Mouse (Mus musculus): ENCODE results near the gene Ptgir. TPM values are rescaled to one million over a fixed set of nuclear protein-coding genes. Genes with fewer than 3 reads are reported as not detected.

The Ptgir gene
- polyA plus RNA-seq, 1 experiment from 2014 or later: 2.6 TPM

- Histone ChIP-seq H3K9ac (replicated peaks; ENCODE audit: low read length) (peak within 1 kb of the TSS; percentile 77), H3K4me2 (replicated peaks; ENCODE audit: low read depth, low read length) (peak within 1 kb of the TSS; percentile 91), H3K27ac (ENCODE audit: low read length) (peak within 1 kb of the TSS; percentile 93), H3K27me3 (ENCODE audit: insufficient read depth, low read length) (no peaks in the 10 kb centered on the region), H3K9me3 (ENCODE audit: low read length) (no peaks in the 10 kb centered on the region), H3K36me3 (ENCODE audit: insufficient read depth, low read length) (peaks cover 8% of the 10 kb centered on the region; the same call in 1 of the 2 replicates), H3K4me3 (ENCODE audit: low read length) (peak within 1 kb of the TSS; percentile 78), H3K4me1 (ENCODE audit: insufficient read depth, low read length) (peaks cover 17% of the 10 kb centered on the region)
- ATAC-seq (ENCODE audit: low FRiP score, low TSS enrichment): no peak
- 0% methylated on average over 1 of the region's 1 CpGs for WGBS
Observed at GRCm38 (mm10) chr7:16875310-16875325, 31.2 kb upstream of the Ptgir start, which contains the start of gene Dact3. Gene Dact3 (plus strand): TSS chr7:16875317.

GRCm38 (mm10) chr7:16875326-16875725, 31.0 kb upstream of the Ptgir start:
- ATAC-seq (ENCODE audit: low FRiP score, low TSS enrichment): no peak
- 0 out of 2 replicates have a peak, but pooled peaks cover 7% of the 10 kb centered on the region for H3K36me3 ChIP-seq (ENCODE audit: insufficient read depth, low read length)
- peak overlapping the region; percentile 91 for H3K4me2 ChIP-seq (replicated peaks; ENCODE audit: low read depth, low read length)
- peaks cover 19% of the 10 kb centered on the region for H3K4me1 ChIP-seq (ENCODE audit: insufficient read depth, low read length)
- H3K4me3 ChIP-seq (ENCODE audit: low read length): peak overlapping the region; percentile 78
- H3K9ac ChIP-seq (replicated peaks; ENCODE audit: low read length): peak overlapping the region; percentile 77
- peak overlapping the region; percentile 64 for H3K27ac ChIP-seq (ENCODE audit: low read length)
- H3K27me3 ChIP-seq (ENCODE audit: insufficient read depth, low read length): no peaks in the 10 kb centered on the region
- H3K9me3 ChIP-seq (ENCODE audit: low read length): no peaks in the 10 kb centered on the region
- WGBS: under 1% methylated on average over 33 of the region's 42 CpGs

GRCm38 (mm10) chr7:16876006-16876405, 30.3 kb upstream of the Ptgir start:
- peak overlapping the region; percentile 64 for H3K27ac ChIP-seq (ENCODE audit: low read length)
- no peaks in the 10 kb centered on the region for H3K27me3 ChIP-seq (ENCODE audit: insufficient read depth, low read length)
- H3K4me2 ChIP-seq (replicated peaks; ENCODE audit: low read depth, low read length): peak overlapping the region; percentile 91
- peak overlapping the region; percentile 77 for H3K9ac ChIP-seq (replicated peaks; ENCODE audit: low read length)
- 0 out of 2 replicates have a peak, but pooled peaks cover 3% of the 10 kb centered on the region for H3K36me3 ChIP-seq (ENCODE audit: insufficient read depth, low read length)
- peak overlapping the region; percentile 78 for H3K4me3 ChIP-seq (ENCODE audit: low read length)
- H3K4me1 ChIP-seq (ENCODE audit: insufficient read depth, low read length): peaks cover 26% of the 10 kb centered on the region
- ATAC-seq (ENCODE audit: low FRiP score, low TSS enrichment): no peak
- 6% methylated on average over 11 of the region's 11 CpGs for WGBS
- no peaks in the 10 kb centered on the region for H3K9me3 ChIP-seq (ENCODE audit: low read length)

GRCm38 (mm10) chr7:16876608-16877007, 29.7 kb upstream of the Ptgir start:
- ATAC-seq (ENCODE audit: low FRiP score, low TSS enrichment): no peak; the same call in 1 of the 2 replicates
- peak overlapping the region; percentile 91 for H3K4me2 ChIP-seq (replicated peaks; ENCODE audit: low read depth, low read length)
- H3K9ac ChIP-seq (replicated peaks; ENCODE audit: low read length): peak overlapping the region; percentile 77
- 2% methylated on average over 12 of the region's 13 CpGs for WGBS
- H3K9me3 ChIP-seq (ENCODE audit: low read length): no peaks in the 10 kb centered on the region
- peak overlapping the region; percentile 78 for H3K4me3 ChIP-seq (ENCODE audit: low read length)
- H3K27ac ChIP-seq (ENCODE audit: low read length): peak overlapping the region; percentile 64
- H3K27me3 ChIP-seq (ENCODE audit: insufficient read depth, low read length): no peaks in the 10 kb centered on the region
- peaks cover 26% of the 10 kb centered on the region for H3K4me1 ChIP-seq (ENCODE audit: insufficient read depth, low read length)
- no peaks in the 10 kb centered on the region for H3K36me3 ChIP-seq (ENCODE audit: insufficient read depth, low read length)

GRCm38 (mm10) chr7:16877717-16878116, 28.6 kb upstream of the Ptgir start:
- Histone ChIP-seq H3K27ac (ENCODE audit: low read length) (no peak overlapping the region), H3K4me2 (replicated peaks; ENCODE audit: low read depth, low read length) (no peak overlapping the region), H3K4me3 (ENCODE audit: low read length) (no peak overlapping the region), H3K9ac (replicated peaks; ENCODE audit: low read length) (no peak overlapping the region), H3K27me3 (ENCODE audit: insufficient read depth, low read length) (no peaks in the 10 kb centered on the region), H3K36me3 (ENCODE audit: insufficient read depth, low read length) (no peaks in the 10 kb centered on the region), H3K4me1 (ENCODE audit: insufficient read depth, low read length) (peaks cover 26% of the 10 kb centered on the region), H3K9me3 (ENCODE audit: low read length) (no peaks in the 10 kb centered on the region)
- 81% methylated on average over 3 of the region's 3 CpGs for WGBS
- no peak for ATAC-seq (ENCODE audit: low FRiP score, low TSS enrichment)

GRCm38 (mm10) chr7:16879796-16880547, 26.3 kb upstream of the Ptgir start:
- Histone ChIP-seq H3K9ac (replicated peaks; ENCODE audit: low read length) (peak overlapping the region; percentile 39; the same call in 1 of the 2 replicates), H3K27me3 (ENCODE audit: insufficient read depth, low read length) (peaks cover 9% of the 10 kb centered on the region), H3K36me3 (ENCODE audit: insufficient read depth, low read length) (peaks cover 19% of the 10 kb centered on the region), H3K4me1 (ENCODE audit: insufficient read depth, low read length) (peaks cover 26% of the 10 kb centered on the region), H3K4me3 (ENCODE audit: low read length) (no peak overlapping the region), H3K9me3 (ENCODE audit: low read length) (peaks cover 4% of the 10 kb centered on the region; the same call in 1 of the 2 replicates), H3K27ac (ENCODE audit: low read length) (peak overlapping the region; percentile 69), H3K4me2 (replicated peaks; ENCODE audit: low read depth, low read length) (no peak overlapping the region)
- no peak for ATAC-seq (ENCODE audit: low FRiP score, low TSS enrichment)
- WGBS: 25% methylated on average over 9 of the region's 9 CpGs

GRCm38 (mm10) chr7:16880615-16881014, 25.7 kb upstream of the Ptgir start:
- Histone ChIP-seq H3K4me3 (ENCODE audit: low read length) (no peak overlapping the region), H3K9me3 (ENCODE audit: low read length) (peaks cover 10% of the 10 kb centered on the region), H3K36me3 (ENCODE audit: insufficient read depth, low read length) (peaks cover 25% of the 10 kb centered on the region), H3K27ac (ENCODE audit: low read length) (peak overlapping the region; percentile 69), H3K4me2 (replicated peaks; ENCODE audit: low read depth, low read length) (no peak overlapping the region), H3K4me1 (ENCODE audit: insufficient read depth, low read length) (peaks cover 24% of the 10 kb centered on the region), H3K9ac (replicated peaks; ENCODE audit: low read length) (peak overlapping the region; percentile 39; the same call in 1 of the 2 replicates), H3K27me3 (ENCODE audit: insufficient read depth, low read length) (peaks cover 15% of the 10 kb centered on the region)
- WGBS: 35% methylated on average over 5 of the region's 5 CpGs
- no peak for ATAC-seq (ENCODE audit: low FRiP score, low TSS enrichment)

- peaks cover 11% of the 10 kb centered on the region for H3K4me1 ChIP-seq (ENCODE audit: insufficient read depth, low read length)
- H3K36me3 ChIP-seq (ENCODE audit: insufficient read depth, low read length): peaks cover 34% of the 10 kb centered on the region
- no peak overlapping the region for H3K4me3 ChIP-seq (ENCODE audit: low read length)
- no peak overlapping the region for H3K9ac ChIP-seq (replicated peaks; ENCODE audit: low read length)
- peaks cover 19% of the 10 kb centered on the region for H3K9me3 ChIP-seq (ENCODE audit: low read length)
- H3K27me3 ChIP-seq (ENCODE audit: insufficient read depth, low read length): peaks cover 21% of the 10 kb centered on the region
- 89% methylated on average over 6 of the region's 6 CpGs for WGBS
- no peak overlapping the region for H3K4me2 ChIP-seq (replicated peaks; ENCODE audit: low read depth, low read length)
- no peak for ATAC-seq (ENCODE audit: low FRiP score, low TSS enrichment)
- H3K27ac ChIP-seq (ENCODE audit: low read length): no peak overlapping the region
Observed at GRCm38 (mm10) chr7:16883162-16883561, 23.1 kb upstream of the Ptgir start.

GRCm38 (mm10) chr7:16884334-16884733, 22.0 kb upstream of the Ptgir start:
- Histone ChIP-seq H3K36me3 (ENCODE audit: insufficient read depth, low read length) (peaks cover 34% of the 10 kb centered on the region), H3K27ac (ENCODE audit: low read length) (no peak overlapping the region), H3K9ac (replicated peaks; ENCODE audit: low read length) (no peak overlapping the region), H3K4me3 (ENCODE audit: low read length) (no peak overlapping the region), H3K9me3 (ENCODE audit: low read length) (peaks cover 19% of the 10 kb centered on the region), H3K27me3 (ENCODE audit: insufficient read depth, low read length) (peaks cover 21% of the 10 kb centered on the region), H3K4me2 (replicated peaks; ENCODE audit: low read depth, low read length) (no peak overlapping the region), H3K4me1 (ENCODE audit: insufficient read depth, low read length) (peaks cover 11% of the 10 kb centered on the region)
- ATAC-seq (ENCODE audit: low FRiP score, low TSS enrichment): no peak
- 70% methylated on average over 4 of the region's 4 CpGs for WGBS

- peaks cover 21% of the 10 kb centered on the region for H3K27me3 ChIP-seq (ENCODE audit: insufficient read depth, low read length)
- H3K4me2 ChIP-seq (replicated peaks; ENCODE audit: low read depth, low read length): peak overlapping the region; percentile 45
- peak overlapping the region; percentile 39 for H3K4me3 ChIP-seq (ENCODE audit: low read length)
- peaks cover 34% of the 10 kb centered on the region for H3K36me3 ChIP-seq (ENCODE audit: insufficient read depth, low read length)
- 27% methylated on average over 66 of the region's 95 CpGs for WGBS
- H3K4me1 ChIP-seq (ENCODE audit: insufficient read depth, low read length): peaks cover 7% of the 10 kb centered on the region
- H3K27ac ChIP-seq (ENCODE audit: low read length): no peak overlapping the region
- 0 out of 2 replicates have a peak overlapping the region, but pooled peaks have one; percentile 16 for H3K9ac ChIP-seq (replicated peaks; ENCODE audit: low read length)
- peaks cover 19% of the 10 kb centered on the region for H3K9me3 ChIP-seq (ENCODE audit: low read length)
- ATAC-seq (ENCODE audit: low FRiP score, low TSS enrichment): peak; percentile 31; the same call in 1 of the 2 replicates
Observed at GRCm38 (mm10) chr7:16885271-16885776, 21.0 kb upstream of the Ptgir start.

Measured in kidney, embryonic 16.5 days (tissue).